Mouse (Mus musculus) gastrocnemius, adult 2 months (tissue): ENCODE results near the gene Sik2. TPM values are rescaled to one million over a fixed set of nuclear protein-coding genes. Genes with fewer than 3 reads are reported as not detected.

Experiments used
- DNase-seq: peaks from one replicate; pipeline ENCODE4 v3.0.0; 2022
- H3K27ac ChIP-seq: fragments of 200-600 bp; 2 replicates; pipeline ENCODE4 v1.8.1; 2022; ENCODE audit warnings: mild to moderate bottlenecking
- H3K4me3 ChIP-seq: fragments of 200-600 bp; 2 replicates; pipeline ENCODE4 v1.8.1; 2022; ENCODE audit warnings: mild to moderate bottlenecking, moderate library complexity
- CTCF ChIP-seq: fragments of 200-600 bp; IDR thresholded peaks from 2 replicates; pipeline ENCODE4 v1.8.1; 2022; ENCODE audit warnings: antibody characterized with exemption, mild to moderate bottlenecking, moderate library complexity
- intact Hi-C: fragments of 180-260 bp; cut with DNase I; formaldehyde crosslinking; loops from one replicate; pipeline ENCODE4 v1.15.1; 2025
- total RNA-seq, 2 experiments: library from RNA; stranded (reverse); gene quantifications; 2 replicates each; pipeline ENCODE4 v1.2.3; 2021

Gene Sik2
- total RNA-seq, 2 experiments from 2014 or later, result 17.9 to 25.2 TPM

GRCm38 (mm10) chr9:50873210-50873609 lies 135.7 kb downstream of the Sik2 start:
- no peak for TF ChIP-seq CTCF
- intact Hi-C loops, result no loop called here
- no peak overlapping the region for H3K27ac ChIP-seq
- no peak overlapping the region for H3K4me3 ChIP-seq
- no peak for DNase-seq

GRCm38 (mm10) chr9:50868182-50868581 lies 140.7 kb downstream of the Sik2 start:
- H3K27ac ChIP-seq, result no peak overlapping the region
- intact Hi-C loops, result no loop called here
- no peak for TF ChIP-seq CTCF
- DNase-seq, result no peak
- H3K4me3 ChIP-seq, result no peak overlapping the region

- no peak for TF ChIP-seq CTCF
- intact Hi-C loops, result no loop called here
- H3K27ac ChIP-seq, result no peak overlapping the region
- no peak overlapping the region for H3K4me3 ChIP-seq
- no peak for DNase-seq
Measured at GRCm38 (mm10) chr9:50867015-50867414, 141.9 kb downstream of the Sik2 start.

GRCm38 (mm10) chr9:50865803-50866202 lies 143.1 kb downstream of the Sik2 start:
- TF ChIP-seq CTCF, result no peak
- Histone ChIP-seq H3K27ac (no peak overlapping the region), H3K4me3 (no peak overlapping the region)
- no peak for DNase-seq
- intact Hi-C loops, result no loop called here

GRCm38 (mm10) chr9:50864877-50865276 lies 144.0 kb downstream of the Sik2 start:
- TF ChIP-seq CTCF, result no peak
- no peak overlapping the region for H3K4me3 ChIP-seq
- intact Hi-C loops, result no loop called here
- no peak overlapping the region for H3K27ac ChIP-seq
- DNase-seq, result no peak

- intact Hi-C loops, result no loop called here
- Histone ChIP-seq H3K27ac (peak overlapping the region; percentile 33; the same call in 1 of the 2 replicates), H3K4me3 (no peak overlapping the region)
- DNase-seq, result no peak
- no peak for TF ChIP-seq CTCF
Measured at GRCm38 (mm10) chr9:50863824-50864223, 145.0 kb downstream of the Sik2 start.

- no peak for TF ChIP-seq CTCF
- peak; percentile 8 for DNase-seq
- H3K4me3 ChIP-seq, result no peak overlapping the region
- intact Hi-C loops, result no loop called here
- H3K27ac ChIP-seq, result no peak overlapping the region
Measured at GRCm38 (mm10) chr9:50861119-50861839, 147.6 kb downstream of the Sik2 start.

GRCm38 (mm10) chr9:50858681-50859080 lies 150.2 kb downstream of the Sik2 start:
- intact Hi-C loops, result no loop called here
- H3K27ac ChIP-seq, result no peak overlapping the region
- peak; percentile 6 for DNase-seq
- no peak overlapping the region for H3K4me3 ChIP-seq
- TF ChIP-seq CTCF, result no peak

GRCm38 (mm10) chr9:50857082-50857641 lies 151.7 kb downstream of the Sik2 start:
- H3K27ac ChIP-seq, result peak overlapping the region; percentile 89
- no peak for TF ChIP-seq CTCF
- intact Hi-C loops, result loop anchor here (2.0 kb wide), 1 partner anchor 28 kb away; no protein-coding TSS in a partner anchor
- DNase-seq, result no peak
- H3K4me3 ChIP-seq, result peak overlapping the region; percentile 94

- TF ChIP-seq CTCF, result no peak
- H3K27ac ChIP-seq, result peak overlapping the region; percentile 89
- intact Hi-C loops, result loop anchor here (2.0 kb wide), 1 partner anchor 28 kb away; no protein-coding TSS in a partner anchor
Measured at GRCm38 (mm10) chr9:50856341-50857081, 152.4 kb downstream of the Sik2 start.

GRCm38 (mm10) chr9:50855780-50856179 lies 153.1 kb downstream of the Sik2 start:
- peak; percentile 14 for DNase-seq
- Histone ChIP-seq H3K27ac (peak overlapping the region; percentile 89), H3K4me3 (peak overlapping the region; percentile 94)
- intact Hi-C loops, result loop anchor here (2.0 kb wide), 1 partner anchor 29 kb away; no protein-coding TSS in a partner anchor
- TF ChIP-seq CTCF, result no peak

More at GRCm38 (mm10) chr9:50856341-50857081, 152.4 kb downstream of the Sik2 start:
- peak; percentile 91 for DNase-seq
- peak overlapping the region; percentile 94 for H3K4me3 ChIP-seq

- intact Hi-C loops, result no loop called here
- Histone ChIP-seq H3K4me3 (no peak overlapping the region), H3K27ac (no peak overlapping the region)
- DNase-seq, result peak; percentile 2
- no peak for TF ChIP-seq CTCF
Measured at GRCm38 (mm10) chr9:50855133-50855766, 153.6 kb downstream of the Sik2 start.

- peak; percentile 7 for DNase-seq
- TF ChIP-seq CTCF, result no peak
- H3K27ac ChIP-seq, result no peak overlapping the region
- intact Hi-C loops, result no loop called here
- H3K4me3 ChIP-seq, result no peak overlapping the region
Measured at GRCm38 (mm10) chr9:50854376-50854775, 154.5 kb downstream of the Sik2 start.
